Mouse (Mus musculus) heart, postnatal 0 days (tissue): ENCODE measurements around the gene Hspa5. TPM values are rescaled to one million over a fixed set of nuclear protein-coding genes. Genes with fewer than 3 reads are reported as not detected.

ENCODE experiments used
- ATAC-seq: fragments of 200-750 bp; cut with Nextera tagmentation; 2 replicates; pipeline ENCODE4 v1.8.0; 2017; ENCODE audit warnings: low read depth, moderate number of reproducible peaks, moderate library complexity; ENCODE audit not compliant: insufficient read depth
- DNase-seq: peaks from one replicate; pipeline ENCODE4 v3.0.0-alpha.2; 2016; ENCODE audit warnings: low spot score
- H3K27ac ChIP-seq: fragments of 300-500 bp; sonication (generic); 2 replicates; pipeline ENCODE4 v1.5.1; 2014; ENCODE audit warnings: low read depth, mild to moderate bottlenecking
- H3K27me3 ChIP-seq: fragments of 300-500 bp; sonication (generic); 2 replicates; pipeline ENCODE4 v1.6.1; 2014; ENCODE audit warnings: low read length, mixed read lengths; ENCODE audit not compliant: control insufficient read depth, insufficient read depth
- H3K36me3 ChIP-seq: fragments of 300-500 bp; sonication (generic); replicated peaks from 2 replicates; pipeline ENCODE4 v1.6.1; 2014; ENCODE audit warnings: low read length, mixed read lengths; ENCODE audit not compliant: control insufficient read depth, insufficient read depth
- H3K4me1 ChIP-seq: fragments of 300-500 bp; sonication (generic); 2 replicates; pipeline ENCODE4 v1.6.1; 2014; ENCODE audit warnings: antibody characterized with exemption; ENCODE audit not compliant: control insufficient read depth, insufficient read depth
- H3K4me2 ChIP-seq: fragments of 300-500 bp; sonication (generic); 2 replicates; pipeline ENCODE4 v1.6.1; 2014; ENCODE audit warnings: low read depth, mild to moderate bottlenecking, low read length, moderate library complexity
- H3K4me3 ChIP-seq: fragments of 300-500 bp; sonication (generic); 2 replicates; pipeline ENCODE4 v1.5.1; 2014; ENCODE audit warnings: low read depth, low read length
- H3K9ac ChIP-seq: fragments of 300-500 bp; sonication (generic); replicated peaks from 2 replicates; pipeline ENCODE4 v1.6.1; 2014; ENCODE audit warnings: low read depth, low read length, mixed read lengths
- H3K9me3 ChIP-seq: fragments of 300-500 bp; sonication (generic); replicated peaks from 2 replicates; pipeline ENCODE4 v1.6.1; 2016; ENCODE audit warnings: low read length; ENCODE audit not compliant: control insufficient read depth
- CTCF ChIP-seq: IDR thresholded peaks from 2 replicates; pipeline ENCODE4 v1.5.1; 2016; ENCODE audit warnings: antibody characterized with exemption, control low read depth, low read depth
- EP300 ChIP-seq: IDR thresholded peaks from 2 replicates; pipeline ENCODE4 v1.6.1; 2016; ENCODE audit warnings: antibody characterized with exemption, low read depth
- WGBS: fragments of 180-500 bp; shearing (Covaris S2); extraction: QIAGEN DNeasy Blood & Tissue Kit; methylation state at CpG from one replicate; pipeline ENCODE4 v1.1.7; 2014; 5-methylcytosine and 5-hydroxymethylcytosine counted together
- polyA plus RNA-seq: library from polyadenylated mRNA; unstranded; fragments of >200 nt; fragmentation: Nextera tagmentation; extraction: Ambion mirVana; gene quantifications from 2 replicates; pipeline ENCODE4 v1.2.1, GENCODE M21; 2015
- total RNA-seq: library from RNA; depleted of rRNA; stranded (reverse); fragments of >200 nt; gene quantifications from 2 replicates; pipeline ENCODE4 v1.2.3, GENCODE M21; 2014; ENCODE audit warnings: low replicate concordance; rRNA removed

Gene Hspa5
- total RNA-seq (160 and 175 TPM in 2 replicates), polyA plus RNA-seq (348 and 437 TPM in 2 replicates)

GRCm38 (mm10) chr2:34771368-34772226 is at the start of gene Hspa5:
Gene Hspa5 (plus strand): TSS chr2:34771970.
- Histone ChIP-seq H3K36me3 (peaks cover 35% of the 10 kb centered on the region), H3K27me3 (no peaks in the 10 kb centered on the region), H3K27ac (peak within 1 kb of the TSS; percentile 96), H3K4me3 (peak within 1 kb of the TSS; percentile 98), H3K9ac (peak within 1 kb of the TSS; percentile 97), H3K9me3 (no peaks in the 10 kb centered on the region), H3K4me2 (peak within 1 kb of the TSS; percentile 85), H3K4me1 (peaks cover 45% of the 10 kb centered on the region)
- WGBS: under 1% methylated on average over 60 of the region's 60 CpGs
- ATAC-seq (peak; percentile 98), DNase-seq (peak; percentile 99)
- TF ChIP-seq CTCF (no peak), EP300 (peak; percentile 58; the same call in 1 of the 2 replicates)

- no peak overlapping the region for H3K4me3 ChIP-seq
- no peaks in the 10 kb centered on the region for H3K9me3 ChIP-seq
- no peaks in the 10 kb centered on the region for H3K27me3 ChIP-seq
- TF ChIP-seq CTCF: no peak
- no peak for TF ChIP-seq EP300
- 94% methylated on average over 5 of the region's 5 CpGs for WGBS
- no peak overlapping the region for H3K27ac ChIP-seq
- ATAC-seq: no peak
- DNase-seq: no peak
- H3K4me1 ChIP-seq: no peaks in the 10 kb centered on the region
- H3K9ac ChIP-seq: no peak overlapping the region
- H3K36me3 ChIP-seq: peaks cover 60% of the 10 kb centered on the region
- no peak overlapping the region for H3K4me2 ChIP-seq
These were observed 46.5 kb upstream of the Hspa5 start for GRCm38 (mm10) chr2:34725269-34725668.

GRCm38 (mm10) chr2:34727045-34727728 is 44.6 kb upstream of the Hspa5 start:
- Histone ChIP-seq H3K9ac (no peak overlapping the region), H3K36me3 (peaks cover 49% of the 10 kb centered on the region), H3K27me3 (no peaks in the 10 kb centered on the region), H3K4me3 (no peak overlapping the region), H3K9me3 (no peaks in the 10 kb centered on the region), H3K27ac (no peak overlapping the region), H3K4me2 (no peak overlapping the region), H3K4me1 (no peaks in the 10 kb centered on the region)
- TF ChIP-seq EP300 (no peak), CTCF (no peak)
- ATAC-seq: no peak
- no peak for DNase-seq
- WGBS: 58% methylated on average over 8 of the region's 8 CpGs

GRCm38 (mm10) chr2:34736626-34737025 is 35.1 kb upstream of the Hspa5 start:
- Histone ChIP-seq H3K36me3 (no peaks in the 10 kb centered on the region), H3K4me3 (no peak overlapping the region), H3K4me1 (no peaks in the 10 kb centered on the region; the same call in 1 of the 2 replicates), H3K9me3 (no peaks in the 10 kb centered on the region), H3K27ac (no peak overlapping the region), H3K9ac (no peak overlapping the region), H3K4me2 (no peak overlapping the region), H3K27me3 (no peaks in the 10 kb centered on the region)
- no peak for DNase-seq
- ATAC-seq: no peak
- WGBS: 92% methylated on average over 1 of the region's 1 CpGs
- TF ChIP-seq EP300 (no peak), CTCF (no peak)

GRCm38 (mm10) chr2:34737911-34738310 is 33.9 kb upstream of the Hspa5 start:
- Histone ChIP-seq H3K9ac (no peak overlapping the region), H3K4me2 (no peak overlapping the region), H3K4me1 (peaks cover 6% of the 10 kb centered on the region; the same call in 1 of the 2 replicates), H3K4me3 (no peak overlapping the region), H3K36me3 (no peaks in the 10 kb centered on the region), H3K9me3 (no peaks in the 10 kb centered on the region), H3K27me3 (no peaks in the 10 kb centered on the region), H3K27ac (no peak overlapping the region)
- DNase-seq: no peak
- no peak for TF ChIP-seq CTCF
- ATAC-seq: no peak
- WGBS: 72% methylated on average over 1 of the region's 1 CpGs
